Mouse (Mus musculus) neural tube, embryonic 12.5 days (tissue): ENCODE results near the gene Ncoa5. TPM values are rescaled to one million over a fixed set of nuclear protein-coding genes. Genes with fewer than 3 reads are reported as not detected.
A peak's percentile ranks its signal among the peaks of the same experiment; 100 is the strongest.

ENCODE experiments used
- ATAC-seq: fragments of 200-750 bp; cut with Nextera tagmentation; 2 replicates; pipeline ENCODE4 v1.8.0; 2017; ENCODE audit warnings: low read depth, mild to moderate bottlenecking, moderate TSS enrichment, moderate library complexity; ENCODE audit not compliant: low FRiP score
- H3K27ac ChIP-seq: fragments of 300-500 bp; sonication (generic); 2 replicates; pipeline ENCODE4 v1.5.1; 2016
- H3K27me3 ChIP-seq: fragments of 300-500 bp; sonication (generic); replicated peaks from 2 replicates; pipeline ENCODE4 v1.6.1; 2016; ENCODE audit warnings: mild to moderate bottlenecking
- H3K36me3 ChIP-seq: fragments of 300-500 bp; sonication (generic); 2 replicates; pipeline ENCODE4 v1.6.1; 2016; ENCODE audit warnings: mild to moderate bottlenecking
- H3K4me1 ChIP-seq: fragments of 300-500 bp; sonication (generic); 2 replicates; pipeline ENCODE4 v1.6.1; 2016
- H3K4me2 ChIP-seq: fragments of 300-500 bp; sonication (generic); replicated peaks from 2 replicates; pipeline ENCODE4 v1.6.1; 2016; ENCODE audit warnings: mild to moderate bottlenecking
- H3K4me3 ChIP-seq: fragments of 300-500 bp; sonication (generic); 2 replicates; pipeline ENCODE4 v1.5.1; 2016
- H3K9ac ChIP-seq: fragments of 300-500 bp; sonication (generic); 2 replicates; pipeline ENCODE4 v1.6.1; 2016; ENCODE audit warnings: mild to moderate bottlenecking
- H3K9me3 ChIP-seq: fragments of 300-500 bp; sonication (generic); 2 replicates; pipeline ENCODE4 v1.6.1; 2016; ENCODE audit warnings: mild to moderate bottlenecking
- WGBS: fragments of 180-500 bp; shearing (Covaris S2); methylation state at CpG from one replicate; pipeline ENCODE4 v1.1.7; 2016; 5-methylcytosine and 5-hydroxymethylcytosine counted together
- polyA plus RNA-seq: library from polyadenylated mRNA; unstranded; fragments of >200 nt; fragmentation: Nextera tagmentation; extraction: Ambion mirVana; gene quantifications from 2 replicates; pipeline ENCODE4 v1.2.1, GENCODE M21; 2016

The Ncoa5 gene
- polyA plus RNA-seq, 1 experiment from 2014 or later: 123 TPM

DNA sequence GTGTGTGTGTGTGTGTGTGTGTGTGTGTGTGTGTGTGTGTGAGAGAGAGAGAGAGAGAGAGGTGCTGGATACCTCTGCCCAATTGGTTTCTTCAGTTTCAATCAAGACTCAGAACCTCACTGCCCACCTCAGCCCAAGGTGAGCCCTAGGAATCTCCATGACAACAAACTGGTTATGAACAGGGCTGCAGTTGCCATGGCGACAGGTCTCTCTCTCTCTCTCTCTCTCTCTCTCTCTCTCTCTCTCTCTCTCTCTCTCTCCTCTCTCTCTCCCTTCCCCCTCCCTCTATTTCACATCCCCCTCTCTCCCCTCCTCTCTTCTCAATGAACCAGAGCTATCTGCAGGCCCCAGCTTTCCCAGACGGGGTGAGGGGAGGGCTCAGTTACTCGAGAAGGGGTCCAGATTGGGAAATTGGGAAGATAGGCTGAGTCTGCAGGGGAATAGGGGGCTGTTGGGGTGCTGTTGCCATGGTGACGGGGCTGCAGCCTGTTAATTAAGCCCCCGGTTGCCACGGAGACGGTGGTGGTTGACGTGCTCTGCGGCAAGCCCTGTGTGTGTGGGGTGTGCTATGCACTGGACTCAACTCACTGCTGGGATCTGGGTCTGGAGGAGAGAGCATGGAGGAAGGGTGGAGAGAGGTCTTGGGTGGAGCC, 70.3 kb downstream of the Ncoa5 start:
- Histone ChIP-seq H3K4me2 (peak overlapping the region; percentile 29), H3K9ac (no peak overlapping the region), H3K36me3 (no peaks in the 10 kb centered on the region), H3K9me3 (no peaks in the 10 kb centered on the region), H3K27ac (no peak overlapping the region), H3K4me1 (peaks cover 41% of the 10 kb centered on the region), H3K4me3 (no peak overlapping the region), H3K27me3 (peaks cover 49% of the 10 kb centered on the region)
- peak; percentile 38 for ATAC-seq
- WGBS: 30% methylated on average over 9 of the region's 9 CpGs

DNA sequence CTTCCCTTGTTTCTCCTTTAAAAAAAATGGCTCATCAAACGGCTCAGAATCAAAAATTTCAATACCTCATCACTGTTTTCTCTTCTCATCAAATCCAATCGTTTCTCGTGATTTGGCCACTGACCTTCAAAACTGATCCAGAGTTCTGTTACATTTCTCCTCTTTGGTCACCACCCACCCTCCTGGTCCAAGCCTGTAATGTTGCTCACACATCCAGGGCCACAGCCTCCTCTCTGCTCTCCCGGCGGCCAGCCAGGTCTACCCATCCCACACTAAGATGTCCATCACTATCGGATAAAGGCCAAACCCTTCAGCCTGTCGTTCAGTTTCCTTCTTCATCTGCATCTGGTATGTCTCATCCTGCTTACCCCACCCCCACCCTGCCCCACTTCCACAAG, 72.5 kb downstream of the Ncoa5 start:
- no peaks in the 10 kb centered on the region for H3K36me3 ChIP-seq
- H3K4me3 ChIP-seq: no peak overlapping the region
- no peak overlapping the region for H3K4me2 ChIP-seq
- no peak for ATAC-seq
- H3K9me3 ChIP-seq: no peaks in the 10 kb centered on the region
- H3K27ac ChIP-seq: no peak overlapping the region
- 55% methylated on average over 7 of the region's 7 CpGs for WGBS
- H3K27me3 ChIP-seq: peaks cover 28% of the 10 kb centered on the region
- peaks cover 21% of the 10 kb centered on the region for H3K4me1 ChIP-seq
- H3K9ac ChIP-seq: no peak overlapping the region

DNA sequence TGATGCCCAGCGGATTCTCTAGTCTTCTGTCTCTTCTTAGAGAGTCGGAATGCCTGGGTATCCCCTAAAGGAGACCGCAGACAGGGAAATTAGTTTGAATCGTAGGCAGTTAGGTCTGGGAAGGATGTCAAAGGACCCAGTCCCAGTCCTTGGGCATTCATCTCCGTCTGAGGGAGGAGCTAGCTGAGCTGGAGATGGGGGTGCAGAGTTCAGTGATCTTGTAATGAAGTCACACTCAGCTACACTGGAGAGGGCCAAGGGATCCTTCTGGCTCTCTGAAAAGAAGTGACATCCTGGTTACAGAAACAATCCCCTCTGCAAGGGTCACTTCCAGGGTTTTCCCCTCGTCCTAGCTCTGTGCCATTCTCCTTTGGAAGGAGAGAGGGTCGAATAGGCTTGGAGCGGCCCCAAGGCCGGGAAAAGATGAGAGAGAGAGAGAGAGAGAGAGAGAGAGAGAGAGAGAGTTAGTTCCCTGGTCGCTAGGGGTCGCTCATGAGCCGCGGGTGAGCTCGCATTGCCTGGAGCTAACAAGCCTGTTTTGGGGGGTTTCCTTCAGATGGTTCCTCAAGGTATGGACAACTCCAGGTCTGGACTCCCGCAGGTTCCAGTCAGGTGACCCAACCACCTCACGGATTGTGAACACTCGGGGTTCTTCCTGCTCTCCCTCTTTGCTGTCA, 73.0 kb downstream of the Ncoa5 start:
- H3K27ac ChIP-seq: no peak overlapping the region
- peaks cover 21% of the 10 kb centered on the region for H3K4me1 ChIP-seq
- H3K36me3 ChIP-seq: no peaks in the 10 kb centered on the region
- no peak overlapping the region; the same call in 1 of the 2 replicates for H3K4me3 ChIP-seq
- no peaks in the 10 kb centered on the region for H3K9me3 ChIP-seq
- peaks cover 22% of the 10 kb centered on the region for H3K27me3 ChIP-seq
- 7% methylated on average over 17 of the region's 17 CpGs for WGBS
- peak overlapping the region; percentile 75 for H3K4me2 ChIP-seq
- no peak for ATAC-seq
- H3K9ac ChIP-seq: peak overlapping the region; percentile 53; the same call in 1 of the 2 replicates

DNA sequence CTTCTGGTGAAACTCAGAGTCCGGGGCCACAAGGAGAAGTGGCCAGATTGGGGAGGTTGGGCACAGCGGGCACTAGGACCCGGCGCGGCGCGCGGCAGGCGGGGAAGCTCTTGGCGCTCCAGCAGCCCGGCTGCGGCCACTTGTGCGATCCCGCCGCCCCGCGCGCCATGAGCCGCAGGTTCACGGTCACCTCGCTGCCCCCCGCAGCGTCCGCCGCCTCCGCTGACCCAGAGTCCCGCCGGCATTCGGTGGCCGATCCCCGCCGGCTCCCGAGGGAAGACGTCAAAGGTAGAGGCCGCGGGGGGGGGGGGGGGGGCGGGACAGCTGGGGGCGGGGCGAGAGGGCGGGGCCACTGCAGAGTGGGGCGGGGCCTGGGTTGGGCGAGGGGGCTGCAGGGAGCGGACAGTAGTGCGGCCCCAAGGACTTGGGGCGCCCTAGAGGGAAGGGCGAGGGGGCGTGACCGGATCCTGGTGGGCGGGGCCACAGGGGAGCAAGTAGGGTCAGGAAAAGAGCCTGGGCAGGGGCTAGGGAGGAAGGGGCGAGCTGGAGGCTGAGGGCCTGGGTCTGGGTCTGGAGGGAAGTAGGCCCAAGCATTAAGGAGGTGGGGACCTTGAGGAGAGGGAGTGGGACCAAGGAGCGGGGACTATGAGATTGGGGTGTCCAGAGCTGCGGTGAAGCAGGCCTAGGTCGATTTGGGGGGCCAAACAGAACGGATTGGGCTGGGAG, 73.8 kb downstream of the Ncoa5 start, which contains the start of gene Slc12a5:
TSS of gene Slc12a5 (plus strand) at position 87 of the 726 bp plus-strand sequence.
- peaks cover 21% of the 10 kb centered on the region for H3K4me1 ChIP-seq
- H3K9me3 ChIP-seq: no peaks in the 10 kb centered on the region
- H3K27ac ChIP-seq: no peak within 1 kb of the TSS

DNA sequence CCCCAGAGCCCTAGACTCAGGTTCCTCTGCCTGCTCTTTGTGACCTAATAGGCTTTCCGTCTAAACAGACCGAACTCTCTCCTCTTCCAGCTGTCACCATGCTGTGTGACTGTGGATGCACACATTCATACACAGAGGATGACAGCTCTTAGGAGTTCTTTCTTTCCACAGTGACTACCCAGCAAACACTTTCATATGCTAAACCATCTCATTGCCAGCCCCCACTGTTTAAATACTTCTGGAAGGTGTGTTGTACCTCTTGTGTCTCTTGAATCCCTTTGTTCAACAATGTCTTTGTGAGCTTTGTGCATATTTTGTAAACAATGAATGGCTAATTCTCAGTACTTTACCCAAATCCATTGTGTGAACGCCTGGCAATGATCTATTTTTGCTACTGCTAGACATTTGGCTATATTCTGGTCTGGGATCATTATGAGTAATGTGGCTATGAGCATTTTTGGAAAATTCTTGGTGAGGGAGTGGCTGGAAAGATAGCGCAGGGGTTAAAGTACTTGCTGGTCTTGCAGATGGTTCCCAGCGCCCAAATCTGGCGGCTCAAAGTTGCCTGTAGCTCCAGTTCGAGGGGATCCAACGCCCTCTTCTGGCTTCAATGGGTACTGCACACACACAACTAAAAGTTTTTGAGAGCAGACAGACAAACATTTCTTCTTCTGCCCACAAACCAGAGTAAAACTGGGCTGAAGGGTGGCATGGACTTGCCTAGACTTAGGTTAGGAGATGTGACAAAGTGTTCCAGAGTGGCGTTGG, 76.9 kb downstream of the Ncoa5 start:
- no peaks in the 10 kb centered on the region for H3K9me3 ChIP-seq
- peaks cover 11% of the 10 kb centered on the region for H3K4me1 ChIP-seq
- no peak overlapping the region for H3K27ac ChIP-seq
- no peak overlapping the region for H3K9ac ChIP-seq
- no peak for ATAC-seq
- H3K27me3 ChIP-seq: peaks cover 31% of the 10 kb centered on the region
- no peaks in the 10 kb centered on the region for H3K36me3 ChIP-seq
- H3K4me3 ChIP-seq: no peak overlapping the region
- WGBS: 71% methylated on average over 9 of the region's 9 CpGs
- no peak overlapping the region for H3K4me2 ChIP-seq

More for the DNA sequence above, 73.8 kb downstream of the Ncoa5 start, which contains the start of gene Slc12a5:
- H3K36me3 ChIP-seq: no peaks in the 10 kb centered on the region
- peak; percentile 51 for ATAC-seq
- peaks cover 19% of the 10 kb centered on the region; the same call in 1 of the 2 replicates for H3K27me3 ChIP-seq
- H3K9ac ChIP-seq: peak within 1 kb of the TSS; percentile 53
- peak within 1 kb of the TSS; percentile 58 for H3K4me3 ChIP-seq
- peak within 1 kb of the TSS; percentile 75 for H3K4me2 ChIP-seq
- WGBS: 1% methylated on average over 42 of the region's 54 CpGs

DNA sequence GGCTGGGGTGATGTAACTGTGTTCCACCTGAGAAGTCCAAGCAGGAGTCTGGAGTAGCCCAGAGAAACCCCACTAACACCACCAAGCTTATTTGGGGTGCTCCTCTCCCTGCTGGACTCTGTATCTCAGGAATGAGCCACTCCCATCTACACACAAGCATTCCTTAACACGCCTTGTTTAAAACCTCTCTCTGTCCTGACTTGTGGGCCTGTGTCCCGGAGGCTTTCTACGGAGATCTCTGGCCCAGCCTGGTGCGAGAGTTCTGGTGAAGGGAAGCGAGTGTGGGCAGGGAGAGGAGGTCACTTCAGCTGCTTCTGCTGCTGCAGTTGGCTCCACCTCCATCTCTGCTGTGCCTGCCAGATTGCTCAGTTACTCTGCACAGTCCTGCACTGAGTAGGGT, 78.5 kb downstream of the Ncoa5 start:
- Histone ChIP-seq H3K4me3 (no peak overlapping the region), H3K4me1 (peaks cover 7% of the 10 kb centered on the region), H3K36me3 (no peaks in the 10 kb centered on the region), H3K27ac (no peak overlapping the region), H3K9ac (no peak overlapping the region), H3K27me3 (peaks cover 42% of the 10 kb centered on the region), H3K9me3 (no peaks in the 10 kb centered on the region), H3K4me2 (no peak overlapping the region)
- ATAC-seq: no peak
- WGBS: 74% methylated on average over 5 of the region's 5 CpGs

DNA sequence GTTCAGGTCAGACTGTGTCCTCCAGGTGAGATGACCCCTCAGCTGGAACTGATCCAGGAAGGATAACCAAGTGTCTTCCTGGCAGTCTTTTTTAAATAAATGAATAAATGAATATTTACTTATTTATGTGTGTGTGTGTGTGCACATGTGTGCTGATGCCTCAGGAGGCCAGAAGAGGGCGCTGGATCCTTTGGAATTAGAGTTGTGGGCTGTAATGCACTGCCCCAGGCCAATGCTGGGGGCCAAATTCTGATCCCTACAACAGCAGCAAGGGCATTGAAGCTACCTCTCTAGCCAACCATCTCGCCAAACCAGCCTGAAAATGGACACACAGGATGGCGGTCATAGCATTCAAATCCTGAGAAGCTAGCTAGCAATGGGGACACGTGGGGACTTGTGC, 78.9 kb downstream of the Ncoa5 start:
- ATAC-seq: no peak
- H3K27me3 ChIP-seq: peaks cover 47% of the 10 kb centered on the region

DNA sequence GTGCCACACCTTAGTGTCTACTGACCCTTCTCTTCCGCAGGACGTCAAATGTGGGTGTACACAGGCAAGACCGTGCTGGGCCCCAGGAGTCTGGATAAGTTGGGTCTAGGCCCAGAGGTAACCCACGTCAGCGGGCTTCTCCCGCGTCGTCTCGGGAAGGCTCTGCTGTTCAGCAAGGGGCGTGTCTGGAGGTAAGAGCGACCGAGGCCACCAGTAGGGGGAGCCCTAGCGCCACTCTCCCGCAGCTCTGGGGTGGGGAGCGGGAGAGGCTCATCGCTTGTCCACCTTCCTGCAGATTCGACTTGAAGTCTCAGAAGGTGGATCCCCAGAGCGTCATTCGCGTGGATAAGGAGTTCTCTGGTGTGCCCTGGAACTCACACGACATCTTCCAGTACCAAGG, 81.4 kb downstream of the Ncoa5 start:
- Histone ChIP-seq H3K4me1 (peaks cover 16% of the 10 kb centered on the region), H3K27ac (no peak overlapping the region), H3K4me3 (peak overlapping the region; percentile 7; the same call in 1 of the 2 replicates), H3K4me2 (peak overlapping the region; percentile 36; the same call in 1 of the 2 replicates), H3K36me3 (no peaks in the 10 kb centered on the region), H3K9ac (no peak overlapping the region), H3K27me3 (peaks cover 72% of the 10 kb centered on the region), H3K9me3 (no peaks in the 10 kb centered on the region)
- peak; percentile 51; the same call in 1 of the 2 replicates for ATAC-seq
- WGBS: under 1% methylated on average over 21 of the region's 21 CpGs

More for the DNA sequence above, 78.9 kb downstream of the Ncoa5 start:
- 76% methylated on average over 4 of the region's 4 CpGs for WGBS
- H3K4me2 ChIP-seq: no peak overlapping the region
- peaks cover 3% of the 10 kb centered on the region; the same call in 1 of the 2 replicates for H3K4me1 ChIP-seq
- H3K27ac ChIP-seq: no peak overlapping the region
- H3K4me3 ChIP-seq: no peak overlapping the region
- H3K36me3 ChIP-seq: no peaks in the 10 kb centered on the region
- H3K9me3 ChIP-seq: no peaks in the 10 kb centered on the region
- H3K9ac ChIP-seq: no peak overlapping the region

DNA sequence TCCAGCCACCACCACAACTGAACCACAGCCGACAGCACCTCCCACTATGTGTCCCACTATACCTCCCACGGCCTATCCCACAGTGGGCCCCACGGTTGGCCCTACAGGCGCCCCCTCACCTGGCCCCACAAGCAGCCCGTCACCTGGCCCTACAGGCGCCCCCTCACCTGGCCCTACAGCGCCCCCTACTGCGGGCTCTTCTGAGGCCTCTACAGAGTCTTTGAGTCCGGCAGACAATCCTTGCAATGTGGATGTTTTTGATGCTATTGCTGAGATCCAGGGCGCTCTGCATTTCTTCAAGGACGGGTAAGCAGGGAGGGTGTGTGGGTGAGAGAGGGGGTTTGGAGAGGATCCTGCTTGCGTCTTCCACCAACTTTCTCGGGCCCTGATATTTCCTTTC, 82.2 kb downstream of the Ncoa5 start:
- Histone ChIP-seq H3K4me3 (no peak overlapping the region), H3K4me1 (peaks cover 19% of the 10 kb centered on the region), H3K9ac (0 out of 2 replicates have a peak overlapping the region, but pooled peaks have one; percentile 22), H3K27ac (no peak overlapping the region), H3K4me2 (no peak overlapping the region), H3K27me3 (peaks cover 80% of the 10 kb centered on the region), H3K36me3 (no peaks in the 10 kb centered on the region), H3K9me3 (no peaks in the 10 kb centered on the region)
- 44% methylated on average over 13 of the region's 13 CpGs for WGBS
- ATAC-seq: no peak

DNA sequence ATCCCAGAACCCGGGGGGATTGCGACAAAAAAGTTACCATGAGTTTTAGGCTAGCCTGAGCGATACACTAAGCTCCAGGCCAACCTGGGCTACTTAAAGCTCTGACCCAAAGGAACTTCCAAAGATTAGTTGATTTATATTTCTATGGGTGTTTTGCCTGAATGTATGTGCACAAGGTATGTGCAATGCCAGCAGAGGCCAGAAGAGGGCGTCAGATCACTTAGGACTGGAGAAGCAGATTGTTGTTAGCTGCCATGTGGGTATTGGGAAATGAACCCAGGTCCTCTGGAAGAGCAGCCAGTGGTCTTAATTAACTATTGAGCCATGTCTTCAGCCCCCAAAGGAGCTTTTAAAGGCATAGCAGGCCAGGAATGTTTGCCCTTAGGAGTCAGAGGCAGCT, 82.9 kb downstream of the Ncoa5 start:
- no peak overlapping the region for H3K9ac ChIP-seq
- H3K4me2 ChIP-seq: no peak overlapping the region
- H3K4me3 ChIP-seq: no peak overlapping the region
- H3K27me3 ChIP-seq: peaks cover 87% of the 10 kb centered on the region
- H3K9me3 ChIP-seq: no peaks in the 10 kb centered on the region
- 79% methylated on average over 4 of the region's 4 CpGs for WGBS
- peaks cover 19% of the 10 kb centered on the region for H3K4me1 ChIP-seq
- H3K36me3 ChIP-seq: no peaks in the 10 kb centered on the region
- no peak overlapping the region for H3K27ac ChIP-seq
- no peak for ATAC-seq

DNA sequence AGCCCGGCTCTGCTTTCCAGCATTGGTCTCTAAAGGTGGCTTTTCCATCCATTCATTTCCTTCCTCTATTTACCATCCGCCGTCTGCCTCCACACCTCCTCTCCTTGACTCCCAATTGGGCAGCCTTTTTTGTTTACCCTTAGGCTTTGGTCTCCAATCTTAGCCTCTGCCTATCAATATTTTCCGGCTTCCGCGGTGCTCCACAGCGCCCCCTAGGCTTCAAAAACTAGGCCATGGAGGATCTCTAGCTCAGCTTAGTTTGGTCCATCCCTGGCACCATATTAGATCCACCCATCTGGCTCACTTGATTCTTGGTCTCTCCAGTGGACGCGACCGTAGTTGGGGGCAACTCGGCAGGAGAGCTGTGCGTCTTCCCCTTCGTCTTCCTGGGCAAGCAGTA, 84.2 kb downstream of the Ncoa5 start:
- Histone ChIP-seq H3K27ac (no peak overlapping the region), H3K36me3 (no peaks in the 10 kb centered on the region), H3K9ac (no peak overlapping the region), H3K4me1 (peaks cover 19% of the 10 kb centered on the region), H3K27me3 (peaks cover 85% of the 10 kb centered on the region), H3K9me3 (no peaks in the 10 kb centered on the region), H3K4me3 (no peak overlapping the region; the same call in 1 of the 2 replicates), H3K4me2 (no peak overlapping the region)
- ATAC-seq: no peak
- WGBS: 27% methylated on average over 13 of the region's 13 CpGs
